7 mouse cellular contexts compared by ENCODE assay signal in genomic region chr12:3893335-3893734, GRCm38 (mm10).
DNase-seq lines count a peak whose midpoint lies in the region; ATAC-seq and TF ChIP-seq lines count a peak whose summit lies in the region.

No protein-coding gene starts in this region.

- peak overlapping the region; percentile 85; the same call in 1 of the 2 replicates for H3K4me2 ChIP-seq in intestine, embryonic 16.5 days (ENCODE audit: low read depth, low read length)
- H3K4me2 ChIP-seq in neural tube, embryonic 12.5 days (replicated peaks) = peak overlapping the region; percentile 73

- H3K27ac ChIP-seq in left cerebral cortex, adult 2 months = peak overlapping the region; percentile 28; the same call in 1 of the 2 replicates
- H3K27ac ChIP-seq in forebrain, embryonic 10.5 days = peak overlapping the region; percentile 97
- no peak overlapping the region for H3K27ac ChIP-seq in intestine, embryonic 16.5 days (ENCODE audit: low read length)
- peak overlapping the region; percentile 71; the same call in 1 of the 2 replicates for H3K27ac ChIP-seq in neural tube, embryonic 12.5 days

- no peak for TF ChIP-seq CTCF in left cerebral cortex, adult 2 months (IDR thresholded peaks at IDR 0.05)

- intact Hi-C loops in left cerebral cortex, adult 2 months (cut with DNase I) = no loop called here
- intact Hi-C loops in left cerebral cortex, postnatal 10 days (cut with DNase I) = no loop called here

- H3K4me1 ChIP-seq in forebrain, embryonic 10.5 days = peaks cover 70% of the 10 kb centered on the region
- peaks cover 50% of the 10 kb centered on the region for H3K4me1 ChIP-seq in intestine, embryonic 16.5 days (ENCODE audit: control insufficient read depth, insufficient read depth, low read length)
- peaks cover 37% of the 10 kb centered on the region for H3K4me1 ChIP-seq in neural tube, embryonic 12.5 days

- no peak for ATAC-seq in intestine, embryonic 16.5 days
- ATAC-seq in neural tube, embryonic 12.5 days (ENCODE audit: low FRiP score, low read depth) = no peak

- no peak overlapping the region for H3K4me3 ChIP-seq in left cerebral cortex, adult 2 months
- H3K4me3 ChIP-seq in forebrain, embryonic 10.5 days = peak overlapping the region; percentile 70
- 0 out of 2 replicates have a peak overlapping the region, but pooled peaks have one; percentile 55 for H3K4me3 ChIP-seq in intestine, embryonic 16.5 days (ENCODE audit: low read length)
- peak overlapping the region; percentile 56 for H3K4me3 ChIP-seq in neural tube, embryonic 12.5 days

- peaks cover 44% of the 10 kb centered on the region for H3K36me3 ChIP-seq in forebrain, embryonic 10.5 days (replicated peaks)
- peaks cover 25% of the 10 kb centered on the region; the same call in 1 of the 2 replicates for H3K36me3 ChIP-seq in intestine, embryonic 16.5 days (ENCODE audit: control insufficient read depth, insufficient read depth, low read length)
- peaks cover 35% of the 10 kb centered on the region for H3K36me3 ChIP-seq in neural tube, embryonic 12.5 days

- no peak for DNase-seq in left cerebral cortex, adult 2 months (ENCODE audit: extremely low spot score in 1 of 2, low spot score in 2 of 2)
- DNase-seq in left cerebral cortex, postnatal 10 days (ENCODE audit: extremely low spot score in 1 of 2, low spot score in 2 of 2) = no peak
- no peak for DNase-seq in forebrain, embryonic 10.5 days (ENCODE audit: extremely low spot score, low spot score)
- no peak for DNase-seq in cerebellum, postnatal 4 days (ENCODE audit: low spot score in 2 of 2)
- DNase-seq in kidney, postnatal 10 days = no peak

- H3K9ac ChIP-seq in intestine, embryonic 16.5 days (ENCODE audit: low read depth, low read length) = no peak overlapping the region
- peak overlapping the region; percentile 75 for H3K9ac ChIP-seq in neural tube, embryonic 12.5 days

- H3K9me3 ChIP-seq in forebrain, embryonic 10.5 days = no peaks in the 10 kb centered on the region
- H3K9me3 ChIP-seq in intestine, embryonic 16.5 days (ENCODE audit: control insufficient read depth, low read length) = no peaks in the 10 kb centered on the region
- H3K9me3 ChIP-seq in neural tube, embryonic 12.5 days = no peaks in the 10 kb centered on the region

- peaks cover 23% of the 10 kb centered on the region for H3K27me3 ChIP-seq in forebrain, embryonic 10.5 days (ENCODE audit: poor library complexity, severe bottlenecking)
- H3K27me3 ChIP-seq in intestine, embryonic 16.5 days (replicated peaks; ENCODE audit: control insufficient read depth, insufficient read depth, low read length) = no peaks in the 10 kb centered on the region
- H3K27me3 ChIP-seq in neural tube, embryonic 12.5 days (replicated peaks) = no peaks in the 10 kb centered on the region

- WGBS in forebrain, embryonic 10.5 days = 51% methylated on average over 6 of the region's 6 CpGs
- 58% methylated on average over 6 of the region's 6 CpGs for WGBS in intestine, embryonic 16.5 days
- WGBS in neural tube, embryonic 12.5 days = 62% methylated on average over 6 of the region's 6 CpGs
